Mouse (Mus musculus): ENCODE measurements around the gene Itga11. TPM values are rescaled to one million over a fixed set of nuclear protein-coding genes. Genes with fewer than 3 reads are reported as not detected.
"Not testable (repeated sequence)": the region's sequence is repeated elsewhere in the genome, so short reads cannot be mapped to it uniquely, and the experiment has no call there.

The Itga11 gene
- total RNA-seq (2021) (1 to 10 TPM; 1.9 to 3.5 TPM), polyA plus RNA-seq (2012; rRNA removed) (1.3 and 1.5 TPM in 2 replicates)
- long read RNA-seq, partial matches to known transcripts = 2 of 2 reads
- long read RNA-seq, other reads (novel, unspliced or antisense) = 0 of 2 reads

GRCm38 (mm10) chr9:62677641-62678549 lies at the start of gene Itga11:
TSS of gene Itga11 (plus strand) at chr9:62677826.
- DNase-seq = peak; percentile 37

- no peak for DNase-seq
These were observed 46.9 kb upstream of the Itga11 start for GRCm38 (mm10) chr9:62630631-62631240.

- no peak for DNase-seq
These were observed 45.2 kb upstream of the Itga11 start for GRCm38 (mm10) chr9:62632392-62632791.

- no peak for DNase-seq
These were observed 39.6 kb upstream of the Itga11 start for GRCm38 (mm10) chr9:62638045-62638444.

- no peak for DNase-seq
These were observed 37.9 kb upstream of the Itga11 start for GRCm38 (mm10) chr9:62639686-62640085.

- DNase-seq = peak; percentile 24
These were observed 37.4 kb upstream of the Itga11 start for GRCm38 (mm10) chr9:62640188-62640587.

- DNase-seq = peak; percentile 34
These were observed 31.8 kb upstream of the Itga11 start for GRCm38 (mm10) chr9:62645716-62646400.

GRCm38 (mm10) chr9:62646721-62647183 lies 30.9 kb upstream of the Itga11 start:
- no peak for DNase-seq

GRCm38 (mm10) chr9:62649444-62649843 lies 28.2 kb upstream of the Itga11 start:
- DNase-seq = no peak

- no peak for DNase-seq
These were observed 26.9 kb upstream of the Itga11 start for GRCm38 (mm10) chr9:62650764-62651163.

GRCm38 (mm10) chr9:62654336-62654735 lies 23.3 kb upstream of the Itga11 start:
- DNase-seq = no peak

GRCm38 (mm10) chr9:62658016-62658415 lies 19.6 kb upstream of the Itga11 start:
- DNase-seq = no peak

- no peak for DNase-seq
These were observed 18.6 kb upstream of the Itga11 start for GRCm38 (mm10) chr9:62659026-62659425.

- not testable (repeated sequence) for DNase-seq
These were observed 16.7 kb upstream of the Itga11 start for GRCm38 (mm10) chr9:62660971-62661370.

GRCm38 (mm10) chr9:62663443-62663842 lies 14.2 kb upstream of the Itga11 start:
- DNase-seq = no peak

- DNase-seq = no peak
These were observed 13.4 kb upstream of the Itga11 start for GRCm38 (mm10) chr9:62664115-62664725.

GRCm38 (mm10) chr9:62665892-62666291 lies 11.7 kb upstream of the Itga11 start:
- no peak for DNase-seq

GRCm38 (mm10) chr9:62668503-62668902 lies 9.1 kb upstream of the Itga11 start:
- no peak for DNase-seq

- DNase-seq = no peak
These were observed 4.4 kb upstream of the Itga11 start for GRCm38 (mm10) chr9:62673241-62673640.

- DNase-seq = no peak
These were observed 2.5 kb upstream of the Itga11 start for GRCm38 (mm10) chr9:62675172-62675571.

- peak; percentile 7 for DNase-seq
These were observed 1.0 kb downstream of the Itga11 start for GRCm38 (mm10) chr9:62678550-62679155.

Measured in adrenal gland, adult 2 months (tissue).